Comparison of ENCODE assay signal across 10 mouse cellular contexts in genomic region chr1:156667141-156667926, GRCm38 (mm10). TPM values are rescaled to one million over a fixed set of nuclear protein-coding genes. Genes with fewer than 3 reads are reported as not detected.
DNase-seq lines count a peak whose midpoint lies in the region; ATAC-seq and TF ChIP-seq lines count a peak whose summit lies in the region.
"Had no signal": no experiment of that assay in that cellular context is flagged by ENCODE, and none has a peak within 500 bp of the region (broad histone marks: within the 10 kb centered on the region; RNA-seq: fewer than 3 reads in every experiment).

No protein-coding gene starts in this region.

- no peaks in the 10 kb centered on the region for H3K9me3 ChIP-seq in liver, embryonic 15.5 days (replicated peaks)
- H3K9me3 ChIP-seq in stomach, postnatal 0 days (ENCODE audit: control insufficient read depth, low read length), result no peaks in the 10 kb centered on the region
- H3K9me3 ChIP-seq: limb, embryonic 13.5 days had no signal

- ATAC-seq in erythroid progenitor cell, adult 5-6 weeks (replicated peaks; ENCODE audit: low FRiP score, poor library complexity, severe bottlenecking), result 0 out of 2 replicates have a peak, but pooled peaks have one; percentile 25
- peak; percentile 46 for ATAC-seq in liver, embryonic 15.5 days (ENCODE audit: insufficient read depth)
- ATAC-seq in stomach, postnatal 0 days (ENCODE audit: low FRiP score, low TSS enrichment), result peak; percentile 95

- H3K4me1 ChIP-seq in liver, embryonic 15.5 days (replicated peaks), result no peaks in the 10 kb centered on the region
- H3K4me1 ChIP-seq in stomach, postnatal 0 days (replicated peaks; ENCODE audit: control insufficient read depth, insufficient read depth), result no peaks in the 10 kb centered on the region

- no peak overlapping the region for H3K9ac ChIP-seq in liver, embryonic 15.5 days
- no peak overlapping the region for H3K9ac ChIP-seq in stomach, postnatal 0 days (ENCODE audit: low read length)
- H3K9ac ChIP-seq: hindbrain, embryonic 14.5 days; limb, embryonic 13.5 days had no signal

- no peak overlapping the region for H3K27ac ChIP-seq in liver, embryonic 15.5 days (replicated peaks)
- peak overlapping the region; percentile 58 for H3K27ac ChIP-seq in stomach, postnatal 0 days (replicated peaks)
- H3K27ac ChIP-seq: hindbrain, embryonic 14.5 days; limb, embryonic 13.5 days had no signal

- WGBS in liver, embryonic 15.5 days (ENCODE audit: insufficient replicate concordance), result 56% methylated on average over 23 of the region's 23 CpGs
- 73% methylated on average over 23 of the region's 23 CpGs for WGBS in stomach, postnatal 0 days

- H3K27me3 ChIP-seq in liver, embryonic 15.5 days, result no peaks in the 10 kb centered on the region
- H3K27me3 ChIP-seq in stomach, postnatal 0 days (ENCODE audit: control insufficient read depth, insufficient read depth, low read length), result no peaks in the 10 kb centered on the region
- H3K27me3 ChIP-seq: limb, embryonic 13.5 days had no signal

- H3K4me3 ChIP-seq in liver, embryonic 15.5 days (replicated peaks), result no peak overlapping the region
- no peak overlapping the region for H3K4me3 ChIP-seq in stomach, postnatal 0 days (ENCODE audit: low read depth, low read length)
- H3K4me3 ChIP-seq: limb, embryonic 13.5 days had no signal

- no peak for TF ChIP-seq CTCF in stomach, postnatal 0 days (IDR thresholded peaks at IDR 0.05; ENCODE audit: low read depth)

- no peak for TF ChIP-seq EP300 in stomach, postnatal 0 days (optimal IDR thresholded peaks at IDR 0.05)

- DNase-seq in thymus, postnatal 0 days (ENCODE audit: low spot score), result peak; percentile 5
- DNase-seq in thymus, postnatal 25 days, result no peak
- DNase-seq in stomach, postnatal 0 days (ENCODE audit: low spot score), result peak; percentile 74
- no peak for DNase-seq in embryo, embryonic 11 days
- no peak for DNase-seq in retina, embryonic 14.5 days (ENCODE audit: low spot score)
- DNase-seq in cerebellum, postnatal 10 days, result no peak

- no peak overlapping the region for H3K4me2 ChIP-seq in liver, embryonic 15.5 days
- no peak overlapping the region for H3K4me2 ChIP-seq in stomach, postnatal 0 days (replicated peaks; ENCODE audit: low read depth)
- H3K4me2 ChIP-seq: hindbrain, embryonic 14.5 days; limb, embryonic 13.5 days had no signal

- no peaks in the 10 kb centered on the region for H3K36me3 ChIP-seq in liver, embryonic 15.5 days (replicated peaks)
- H3K36me3 ChIP-seq in stomach, postnatal 0 days (ENCODE audit: control insufficient read depth, insufficient read depth, low read length), result no peaks in the 10 kb centered on the region
- H3K36me3 ChIP-seq: limb, embryonic 13.5 days had no signal

RNA-seq across cellular contexts. Expression of gene Tor3a, which starts 6.8 kb away (rescaled TPM):
- polyA plus RNA-seq in thymus, postnatal 0 days (2015; fragmentation: Nextera tagmentation; extraction: Ambion mirVana), result 18.6 and 19.7 TPM in 2 replicates
- 3.2 and 5.4 TPM in 2 replicates for total RNA-seq in erythroid progenitor cell, adult 5-6 weeks (2015; ENCODE audit: low replicate concordance)
- total RNA-seq in erythroid progenitor cell, adult 5-6 weeks (2017; ENCODE audit: low replicate concordance), result 4.1 and 10.4 TPM in 2 replicates
- 4.4 and 4.6 TPM in 2 replicates for polyA plus RNA-seq in liver, embryonic 15.5 days (2015; fragmentation: Nextera tagmentation; extraction: Ambion mirVana)
- 16.8 and 17.1 TPM in 2 replicates for polyA plus RNA-seq in stomach, postnatal 0 days (2015; fragmentation: Nextera tagmentation; extraction: Ambion mirVana)

RNA-seq across cellular contexts. Expression of gene Fam20b, which starts 51.6 kb away (rescaled TPM):
- polyA plus RNA-seq in thymus, postnatal 0 days (2015; fragmentation: Nextera tagmentation; extraction: Ambion mirVana), result 11.8 and 12.3 TPM in 2 replicates
- 23.9 and 25.6 TPM in 2 replicates for total RNA-seq in erythroid progenitor cell, adult 5-6 weeks (2015; ENCODE audit: low replicate concordance)
- total RNA-seq in erythroid progenitor cell, adult 5-6 weeks (2017; ENCODE audit: low replicate concordance), result 39.8 and 41.6 TPM in 2 replicates
- 9.2 and 9.3 TPM in 2 replicates for polyA plus RNA-seq in liver, embryonic 15.5 days (2015; fragmentation: Nextera tagmentation; extraction: Ambion mirVana)
- polyA plus RNA-seq in stomach, postnatal 0 days (2015; fragmentation: Nextera tagmentation; extraction: Ambion mirVana), result 24.7 and 28.0 TPM in 2 replicates

Comparison
In these comparisons a context has a peak if more than half of its experiments do, and no peak if none do; other contexts are left out.
1. DNase-seq: peak in thymus, postnatal 0 days (single experiment) and stomach, postnatal 0 days (single experiment); none in thymus, postnatal 25 days (single experiment), embryo, embryonic 11 days (single experiment), retina, embryonic 14.5 days (single experiment) and cerebellum, postnatal 10 days (0 of 2).
2. ATAC-seq: peak in every context shown above with its lines; median percentile 95 in stomach, postnatal 0 days; 46 in liver, embryonic 15.5 days; 25 in erythroid progenitor cell, adult 5-6 weeks.